Mouse (Mus musculus): ENCODE data around the gene Syt1.

GRCm38 (mm10) chr10:108652831-108653230 is 358.0 kb downstream of the Syt1 start:
- TF ChIP-seq POLR2A (IDR thresholded peaks at IDR 0.05; ENCODE audit: low read depth, low read length) (no peak), CTCF (IDR thresholded peaks at IDR 0.05; ENCODE audit: borderline replicate concordance, insufficient read depth, low read length) (no peak)

All from embryonic fibroblast, embryonic 13.5 days (primary cell).